Mouse (Mus musculus): Measurements from ENCODE around the gene Slc16a5.

- TF ChIP-seq TCF3 (IDR thresholded peaks at IDR 0.05; ENCODE audit: insufficient read length, low read depth) (no peak), POLR2A (IDR thresholded peaks at IDR 0.05; ENCODE audit: insufficient read length, low read depth) (no peak), MYOG (IDR thresholded peaks at IDR 0.05; ENCODE audit: control insufficient read depth in 1 of 3, insufficient read depth in 1 of 3, insufficient read length in 2 of 3, low read depth in 2 of 3) (no peak), MAX (IDR thresholded peaks at IDR 0.05; ENCODE audit: low read depth) (no peak), CEBPB (IDR thresholded peaks at IDR 0.05; ENCODE audit: insufficient read depth, poor library complexity, severe bottlenecking) (no peak), POLR2AphosphoS2 (IDR thresholded peaks at IDR 0.05; ENCODE audit: insufficient read length, low read depth) (no peak), MYOD1 (IDR thresholded peaks at IDR 0.05; ENCODE audit: control insufficient read depth in 1 of 3, insufficient read length in 2 of 3, low read depth in 2 of 3) (no peak), TCF12 (IDR thresholded peaks at IDR 0.05; ENCODE audit: insufficient read depth, poor library complexity, severe bottlenecking) (no peak), E2F4 (IDR thresholded peaks at IDR 0.05; ENCODE audit: insufficient read depth) (no peak), USF1 (IDR thresholded peaks at IDR 0.05; ENCODE audit: low read depth) (no peak)
Observed at GRCm38 (mm10) chr11:115522703-115523102, 60.4 kb downstream of the Slc16a5 start.

All from myocyte (in vitro differentiated cells).